Mouse (Mus musculus) liver, embryonic 14.5 days (tissue): ENCODE data around the gene Pax5.

Source experiments
- CTCF ChIP-seq: IDR thresholded peaks from 2 replicates; pipeline ENCODE4 v1.5.1; 2016; ENCODE audit warnings: antibody characterized with exemption, low read depth, control low read depth
- EP300 ChIP-seq: IDR thresholded peaks from 2 replicates; pipeline ENCODE4 v1.6.1; 2016; ENCODE audit warnings: antibody characterized with exemption, low read depth

DNA sequence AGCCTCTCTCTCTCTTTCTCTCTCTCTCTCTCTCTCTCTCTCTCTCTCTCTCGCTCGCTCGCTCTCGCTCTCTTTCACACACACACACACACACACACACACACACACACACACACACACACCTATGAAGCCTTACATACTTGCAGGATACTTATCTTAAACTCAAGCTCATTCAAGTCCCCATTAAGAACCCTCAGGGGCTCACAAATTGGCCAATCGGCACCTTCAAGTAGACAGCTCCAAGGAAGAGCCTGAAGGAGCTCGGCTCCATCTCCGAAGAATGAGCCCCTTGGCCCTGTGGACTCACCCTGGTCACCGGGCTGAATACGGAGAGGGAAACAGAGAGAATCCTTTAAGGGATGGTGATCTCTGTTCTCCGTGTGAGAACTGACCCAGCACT, 141.1 kb downstream of the Pax5 start:
- TF ChIP-seq CTCF (no peak), EP300 (no peak)
